In the genomic region with DNA sequence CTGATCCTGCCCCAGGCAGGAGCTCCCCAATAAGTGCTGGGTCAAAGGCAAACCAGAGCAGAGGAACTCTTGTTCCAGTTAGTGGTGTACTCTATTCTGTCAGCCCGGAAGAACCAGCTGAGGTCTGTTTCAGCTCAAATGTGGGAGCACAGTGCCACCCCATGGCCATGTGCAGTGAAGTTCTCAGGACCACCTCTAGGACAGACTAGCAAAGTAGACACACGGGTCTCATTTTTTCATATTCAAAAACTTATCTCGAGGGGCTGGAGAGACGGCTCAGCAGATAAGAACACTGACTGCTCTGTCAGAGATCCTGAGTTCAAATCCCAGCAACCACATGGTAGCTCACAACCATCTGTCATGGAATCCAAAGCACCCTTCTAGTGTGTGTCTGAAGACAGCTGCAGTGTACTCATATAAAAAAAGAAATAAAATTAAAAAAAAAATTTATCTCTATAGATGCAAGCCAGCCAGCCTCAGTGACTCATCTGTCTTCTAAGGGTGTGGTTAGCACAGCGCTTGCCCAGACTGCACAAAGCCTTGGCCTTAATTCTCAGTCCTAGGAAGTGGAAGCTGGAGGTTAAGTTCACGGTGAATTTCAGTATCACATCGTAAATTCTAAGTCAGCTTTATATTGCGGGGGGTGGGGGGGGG, we compare ENCODE assay signal across 9 mouse cellular contexts. TPM values are rescaled to one million over a fixed set of nuclear protein-coding genes. Genes with fewer than 3 reads are reported as not detected.
DNase-seq lines count a peak whose midpoint lies in the region; TF ChIP-seq lines count a peak whose summit lies in the region.
"Had no signal": no experiment of that assay in that cellular context is flagged by ENCODE, and none has a peak within 500 bp of the region (broad histone marks: within the 10 kb centered on the region; RNA-seq: fewer than 3 reads in every experiment).

No protein-coding gene starts in this region.

- peak overlapping the region; percentile 83 for H3K27ac ChIP-seq in MEL (ENCODE audit: control insufficient read depth, low read depth, low read length)
- H3K27ac ChIP-seq in bone marrow, adult 2 months (ENCODE audit: control insufficient read depth, insufficient read depth, low read depth, low read length, poor library complexity), result no peak overlapping the region
- peak overlapping the region; percentile 81 for H3K27ac ChIP-seq in embryonic fibroblast, embryonic 13.5 days (ENCODE audit: insufficient read depth, low read length)
- H3K27ac ChIP-seq: limb, embryonic 15.5 days had no signal

- peak; percentile 58 to 90 (median 81) for TF ChIP-seq CTCF in MEL (IDR thresholded peaks at IDR 0.05 in 2 of 3, conservative IDR thresholded peaks at IDR 0.05 in 1 of 3; ENCODE audit: control insufficient read depth in 1 of 3, insufficient read depth in 1 of 3, low read depth in 2 of 3, low read length in 3 of 3, poor library complexity in 1 of 3, severe bottlenecking in 1 of 3)
- peak; percentile 90 for TF ChIP-seq CTCF in bone marrow, adult 2 months (IDR thresholded peaks at IDR 0.05; ENCODE audit: control insufficient read depth, insufficient read depth, low read length)
- TF ChIP-seq CTCF in embryonic fibroblast, embryonic 13.5 days (IDR thresholded peaks at IDR 0.05; ENCODE audit: borderline replicate concordance, insufficient read depth, low read length), result peak; percentile 80; the same call in 1 of the 2 replicates

- WGBS in bone marrow, adult 2 months, result 27% methylated on average over 8 of the region's 8 CpGs

- no peaks in the 10 kb centered on the region for H3K9me3 ChIP-seq in MEL (replicated peaks; ENCODE audit: insufficient read depth, low read length)
- H3K9me3 ChIP-seq: limb, embryonic 15.5 days had no signal

- DNase-seq in MEL (ENCODE audit: low read depth, low spot score), result peak; percentile 88
- peak; percentile 69 to 73 for DNase-seq in heart, postnatal 36 days
- peak; percentile 79 to 87 for DNase-seq in layer of hippocampus, postnatal 10 days (ENCODE audit: low spot score in 2 of 2)
- DNase-seq in lung, postnatal 36 days, result peak; percentile 86
- peak; percentile 74 for DNase-seq in right cerebral cortex, postnatal 14 days
- DNase-seq in yolk sac, embryonic 10.5 days (ENCODE audit: low spot score), result peak; percentile 35

- TF ChIP-seq RAD21 in MEL (IDR thresholded peaks at IDR 0.05; ENCODE audit: low read depth, low read length), result peak; percentile 76

- peaks cover 2 to 29% of the 10 kb centered on the region in 2 experiments for H3K4me1 ChIP-seq in MEL (ENCODE audit: control insufficient read depth in 1 of 2, insufficient read depth in 2 of 2, low read length in 2 of 2)
- H3K4me1 ChIP-seq in bone marrow, adult 2 months (ENCODE audit: control insufficient read depth, insufficient read depth, low read length), result no peaks in the 10 kb centered on the region; the same call in 1 of the 2 replicates
- H3K4me1 ChIP-seq in embryonic fibroblast, embryonic 13.5 days (ENCODE audit: control insufficient read depth, insufficient read depth, low read length), result 0 out of 2 replicates have a peak, but pooled peaks cover 2% of the 10 kb centered on the region

- intact Hi-C loops in heart, postnatal 36 days (cut with DNase I), result loop anchor here (1.0 kb wide), 1 partner anchor 23 kb away; no protein-coding TSS in a partner anchor

- H3K79me2 ChIP-seq in MEL (ENCODE audit: control insufficient read depth, insufficient read depth, low read length, poor library complexity), result peaks cover 15% of the 10 kb centered on the region

- peak in 1 of 2 experiments; percentile 45; a peak in 1 of 4 replicates for TF ChIP-seq POLR2A in MEL (IDR thresholded peaks at IDR 0.05; ENCODE audit: control insufficient read depth in 1 of 2, insufficient read depth in 1 of 2, low read depth in 1 of 2, low read length in 2 of 2, poor library complexity in 1 of 2)
- TF ChIP-seq POLR2A in bone marrow, adult 2 months (IDR thresholded peaks at IDR 0.05; ENCODE audit: borderline replicate concordance, control insufficient read depth, low read depth, low read length), result no peak
- peak; percentile 18; the same call in 1 of the 2 replicates for TF ChIP-seq POLR2A in embryonic fibroblast, embryonic 13.5 days (IDR thresholded peaks at IDR 0.05; ENCODE audit: low read depth, low read length)

- 0 out of 4 replicates have a peak, but pooled peaks have one; percentile 37 to 46 for TF ChIP-seq EP300 in MEL (IDR thresholded peaks at IDR 0.05; ENCODE audit: low read depth in 1 of 2, low read length in 2 of 2)

- H3K27me3 ChIP-seq in MEL (ENCODE audit: control insufficient read depth in 1 of 2, insufficient read depth in 2 of 2, low read length in 2 of 2), result peaks cover 0 to under 1% of the 10 kb centered on the region in 2 experiments; a peak in 1 of 4 replicates

- peak overlapping the region; percentile 40 for H3K9ac ChIP-seq in MEL (ENCODE audit: control insufficient read depth, low read depth, low read length, poor library complexity, severe bottlenecking)
- H3K9ac ChIP-seq: limb, embryonic 15.5 days had no signal

- H3K4me3 ChIP-seq in MEL (ENCODE audit: control insufficient read depth in 1 of 2, insufficient read depth in 1 of 2, low read depth in 2 of 2, low read length in 2 of 2), result no peak overlapping the region
- H3K4me3 ChIP-seq in bone marrow, adult 2 months (replicated peaks; ENCODE audit: control insufficient read depth, low read depth, low read length), result no peak overlapping the region
- no peak overlapping the region for H3K4me3 ChIP-seq in embryonic fibroblast, embryonic 13.5 days (ENCODE audit: insufficient read depth, low read length)
- H3K4me3 ChIP-seq: limb, embryonic 15.5 days had no signal

- H3K36me3 ChIP-seq in MEL (ENCODE audit: control insufficient read depth in 1 of 2, insufficient read depth in 2 of 2, low read length in 2 of 2), result peaks cover 0 to 27% of the 10 kb centered on the region in 2 experiments; a peak in 2 of 4 replicates

TF ChIP-seq in MEL, 35 proteins besides CTCF, POLR2A, EP300 and RAD21 (continues in another document):
- TF ChIP-seq ETS1 (IDR thresholded peaks at IDR 0.05; ENCODE audit: low read depth, low read length) (peak; percentile 14; the same call in 1 of the 2 replicates), ZC3H11A (IDR thresholded peaks at IDR 0.05; ENCODE audit: low read depth, low read length) (peak; percentile 39), MAFK (IDR thresholded peaks at IDR 0.05; ENCODE audit: borderline replicate concordance, low read depth, low read length) (no peak), MYB (IDR thresholded peaks at IDR 0.05; ENCODE audit: low read depth, low read length) (no peak), GABPA (IDR thresholded peaks at IDR 0.05; ENCODE audit: low read depth, low read length) (no peak), MAX (IDR thresholded peaks at IDR 0.05; ENCODE audit: low read length) (peak; percentile 40; the same call in 1 of the 2 replicates), HCFC1 (IDR thresholded peaks at IDR 0.05; ENCODE audit: low read depth, low read length) (0 out of 2 replicates have a peak, but pooled peaks have one; percentile 34)

RNA-seq across cellular contexts. Expression of a gene that starts 6.8 kb away (rescaled TPM):
- total RNA-seq in MEL (2012; rRNA removed), result not detected in 2 replicates
- polyA plus RNA-seq in MEL (2012; ENCODE audit: insufficient read depth in 1 of 2, insufficient read length in 2 of 2, low read depth in 1 of 2, low replicate concordance in 2 of 2, missing spikeins in 1 of 2), result under 1 TPM in 1 of 2 experiments, not detected in 1; 0.13 TPM
- polyA plus RNA-seq in bone marrow, adult 2 months (2011; ENCODE audit: insufficient read depth, insufficient read length, low replicate concordance, missing spikeins), result not detected in 2 replicates
- not detected in 2 replicates for polyA plus RNA-seq in embryonic fibroblast, embryonic 13.5 days (2011; ENCODE audit: insufficient read length, low read depth, missing spikeins)
- total RNA-seq in heart, postnatal 36 days (2021), result not detected
- not detected for total RNA-seq in layer of hippocampus, postnatal 10 days (2021)
- polyA plus RNA-seq: limb, embryonic 15.5 days had no signal

RNA-seq across cellular contexts. Expression of a gene that starts 14.8 kb away (rescaled TPM):
- total RNA-seq in MEL (2012; rRNA removed), result 51.8 and 57.7 TPM in 2 replicates
- 10 to 100 TPM in 1 of 2 experiments, not detected in 1; 64.6 TPM for polyA plus RNA-seq in MEL (2012; ENCODE audit: insufficient read depth in 1 of 2, insufficient read length in 2 of 2, low read depth in 1 of 2, low replicate concordance in 2 of 2, missing spikeins in 1 of 2)
- 24.0 and 48.2 TPM in 2 replicates for polyA plus RNA-seq in bone marrow, adult 2 months (2011; ENCODE audit: insufficient read depth, insufficient read length, low replicate concordance, missing spikeins)
- polyA plus RNA-seq in embryonic fibroblast, embryonic 13.5 days (2011; ENCODE audit: insufficient read length, low read depth, missing spikeins), result 81.6 and 98.1 TPM in 2 replicates
- 10 to 100 TPM; 70.7 to 77.7 TPM for total RNA-seq in heart, postnatal 36 days (2021)
- 100 to 1,000 TPM; 142 to 158 TPM for total RNA-seq in layer of hippocampus, postnatal 10 days (2021)

RNA-seq across cellular contexts. Expression of a gene that starts 17.3 kb away (rescaled TPM):
- 22.7 and 26.5 TPM in 2 replicates for total RNA-seq in MEL (2012; rRNA removed)
- 10 to 100 TPM in 1 of 2 experiments, not detected in 1; 31.9 TPM for polyA plus RNA-seq in MEL (2012; ENCODE audit: insufficient read depth in 1 of 2, insufficient read length in 2 of 2, low read depth in 1 of 2, low replicate concordance in 2 of 2, missing spikeins in 1 of 2)
- polyA plus RNA-seq in bone marrow, adult 2 months (2011; ENCODE audit: insufficient read depth, insufficient read length, low replicate concordance, missing spikeins), result 12.3 and 26.9 TPM in 2 replicates
- 25.1 and 25.5 TPM in 2 replicates for polyA plus RNA-seq in embryonic fibroblast, embryonic 13.5 days (2011; ENCODE audit: insufficient read length, low read depth, missing spikeins)
- total RNA-seq in heart, postnatal 36 days (2021), result 10 to 100 TPM; 58.5 to 59.4 TPM
- 10 to 100 TPM; 49.0 to 51.1 TPM for total RNA-seq in layer of hippocampus, postnatal 10 days (2021)

RNA-seq across cellular contexts. Expression of a gene that starts 18.2 kb away (rescaled TPM):
- 59.4 and 80.1 TPM in 2 replicates for total RNA-seq in MEL (2012; rRNA removed)
- 100 to 1,000 TPM; 112 to 190 TPM for polyA plus RNA-seq in MEL (2012; ENCODE audit: insufficient read depth in 1 of 2, insufficient read length in 2 of 2, low read depth in 1 of 2, low replicate concordance in 2 of 2, missing spikeins in 1 of 2)
- polyA plus RNA-seq in bone marrow, adult 2 months (2011; ENCODE audit: insufficient read depth, insufficient read length, low replicate concordance, missing spikeins), result 6.0 and 13.4 TPM in 2 replicates
- 78.6 and 103 TPM in 2 replicates for polyA plus RNA-seq in embryonic fibroblast, embryonic 13.5 days (2011; ENCODE audit: insufficient read length, low read depth, missing spikeins)
- total RNA-seq in heart, postnatal 36 days (2021), result 10 to 100 TPM; 19.7 to 23.5 TPM
- 10 to 100 TPM; 41.0 to 49.1 TPM for total RNA-seq in layer of hippocampus, postnatal 10 days (2021)

RNA-seq across cellular contexts. Expression of a gene that starts 24.4 kb away (rescaled TPM):
- total RNA-seq in MEL (2012; rRNA removed), result 50.4 and 63.5 TPM in 2 replicates
- polyA plus RNA-seq in MEL (2012; ENCODE audit: insufficient read depth in 1 of 2, insufficient read length in 2 of 2, low read depth in 1 of 2, low replicate concordance in 2 of 2, missing spikeins in 1 of 2), result 10 to 100 TPM in 1 of 2 experiments, not detected in 1; 52.0 TPM
- 30.1 and 37.2 TPM in 2 replicates for polyA plus RNA-seq in bone marrow, adult 2 months (2011; ENCODE audit: insufficient read depth, insufficient read length, low replicate concordance, missing spikeins)
- polyA plus RNA-seq in embryonic fibroblast, embryonic 13.5 days (2011; ENCODE audit: insufficient read length, low read depth, missing spikeins), result 14.0 and 16.2 TPM in 2 replicates
- total RNA-seq in heart, postnatal 36 days (2021), result 10 to 100 TPM; 31.6 to 32.3 TPM
- total RNA-seq in layer of hippocampus, postnatal 10 days (2021), result 10 to 100 TPM; 27.7 to 34.4 TPM

Comparison
In these comparisons a context has a peak if more than half of its experiments do, and no peak if none do; other contexts are left out.
1. DNase-seq: peak in every context shown above with its lines; median percentile 88 in MEL; 86 in lung, postnatal 36 days; 83 in layer of hippocampus, postnatal 10 days; 74 in right cerebral cortex, postnatal 14 days; 71 in heart, postnatal 36 days; 35 in yolk sac, embryonic 10.5 days.